Mouse (Mus musculus): ENCODE measurements around the gene Clspn. TPM values are rescaled to one million over a fixed set of nuclear protein-coding genes. Genes with fewer than 3 reads are reported as not detected.

Clspn gene
- polyA plus RNA-seq, 1 experiment: 0.88 TPM

GRCm38 (mm10) chr4:126641901-126642300 is 85.2 kb downstream of the Clspn start:
- Histone ChIP-seq H3K36me3 (ENCODE audit: control insufficient read depth, insufficient read depth, low read length) (no peaks in the 10 kb centered on the region), H3K4me1 (ENCODE audit: control insufficient read depth, insufficient read depth, insufficient read length) (no peaks in the 10 kb centered on the region), H3K27me3 (ENCODE audit: control insufficient read depth, insufficient read depth, low read length) (no peaks in the 10 kb centered on the region), H3K4me3 (ENCODE audit: extremely low read depth, insufficient read depth, insufficient read length) (no peak overlapping the region), H3K27ac (ENCODE audit: insufficient read depth, low read length) (no peak overlapping the region)
- 45% methylated on average over 9 of the region's 9 CpGs for WGBS
- DNase-seq (ENCODE audit: low read depth in 1 of 2, low spot score in 2 of 2): no peak
- no peak for TF ChIP-seq CTCF (IDR thresholded peaks at IDR 0.05; ENCODE audit: extremely low read depth, insufficient read depth, insufficient read length, insufficient replicate concordance)
- no peak for TF ChIP-seq POLR2A (IDR thresholded peaks at IDR 0.05; ENCODE audit: low read depth, low read length)

Other genes with a start within 250 kb of the Clspn start
- 44.3 and 65.3 TPM in 2 replicates for gene Adprhl2, start 235.2 kb upstream of the Clspn start, polyA plus RNA-seq (2012; rRNA removed)
- 1.7 and 2.0 TPM in 2 replicates for gene Tekt2, start 231.2 kb upstream of the Clspn start, polyA plus RNA-seq (2012; rRNA removed)
- gene Ago3, start 127.4 kb upstream of the Clspn start, polyA plus RNA-seq (2012; rRNA removed): 12.6 and 14.8 TPM in 2 replicates
- 19.8 and 20.1 TPM in 2 replicates for gene Ago1, start 88.4 kb upstream of the Clspn start, polyA plus RNA-seq (2012; rRNA removed)
- 1.0 TPM in 2 replicates for gene Ago4, start 23.5 kb upstream of the Clspn start, polyA plus RNA-seq (2012; rRNA removed)
- 3.8 and 5.3 TPM in 2 replicates for gene 5730409E04Rik, start 52.9 kb downstream of the Clspn start, polyA plus RNA-seq (2012; rRNA removed)
- 88.8 and 102 TPM in 2 replicates for gene Psmb2, start 120.7 kb downstream of the Clspn start, polyA plus RNA-seq (2012; rRNA removed)
- gene Tfap2e, start 179.3 kb downstream of the Clspn start, polyA plus RNA-seq (2012; rRNA removed): 0.05 TPM in 1 of 2 replicates, not detected in the other
- gene Ncdn, start 196.5 kb downstream of the Clspn start, polyA plus RNA-seq (2012; rRNA removed): 31.9 and 42.1 TPM in 2 replicates
- 24.8 and 27.0 TPM in 2 replicates for gene AU040320, start 196.6 kb downstream of the Clspn start, polyA plus RNA-seq (2012; rRNA removed)

Measured in spleen, adult 2 months (tissue).